Mouse (Mus musculus) left cerebral cortex, adult 6 months (tissue): ENCODE data around the gene Sit1. TPM values are rescaled to one million over a fixed set of nuclear protein-coding genes. Genes with fewer than 3 reads are reported as not detected.

ENCODE experiments used
- long read RNA-seq, 2 experiments: library from polyadenylated mRNA; unstranded; transcript quantifications; one replicate each; pipeline ENCODE4 v2.0.0; 2019 to 2020
- polyA plus RNA-seq: library from polyadenylated mRNA; unstranded; fragments of <200 nt; fragmentation: Nextera tagmentation; gene quantifications from 2 replicates; pipeline ENCODE4 v1.2.3, GENCODE M21; 2021

Gene Sit1
- polyA plus RNA-seq = not detected in 2 replicates
- long read RNA-seq, experiment 1 = 0 reads
- long read RNA-seq, experiment 2 = 0 reads

GRCm38 (mm10) chr4:43483535-43484091 lies at the start of gene Sit1:
Gene Sit1 (minus strand): TSS chr4:43483734.

GRCm38 (mm10) chr4:43506536-43507185 lies 23.1 kb upstream of the Sit1 start, which contains the start of gene Car9:
Gene Car9 (plus strand): TSS chr4:43506966.

GRCm38 (mm10) chr4:43499407-43500333 lies 16.1 kb upstream of the Sit1 start, which contains the start of gene Arhgef39:
Gene Arhgef39 (minus strand): TSS chr4:43499695.

GRCm38 (mm10) chr4:43492821-43493185 lies 9.3 kb upstream of the Sit1 start, which contains the start of gene Ccdc107:
Gene Ccdc107 (plus strand): TSS chr4:43492900.

GRCm38 (mm10) chr4:43454041-43454836 lies 29.3 kb downstream of the Sit1 start, which contains the start of gene Cd72:
Gene Cd72 (minus strand): TSS chr4:43454628.

GRCm38 (mm10) chr4:43441639-43442038 lies 41.9 kb downstream of the Sit1 start, which contains the start of gene Tesk1:
Gene Tesk1 (plus strand): TSS chr4:43441939.

Other genes with a start within 250 kb of the Sit1 start
- 0.24 TPM in 1 of 2 replicates, not detected in the other for gene Atp8b5, start 216.6 kb downstream of the Sit1 start, polyA plus RNA-seq
- 38.3 and 104 TPM in 2 replicates for gene Rusc2, start 101.8 kb downstream of the Sit1 start, polyA plus RNA-seq
- gene Fam166b, start 54.6 kb downstream of the Sit1 start, polyA plus RNA-seq = 0.27 and 0.35 TPM in 2 replicates
- gene Tesk1, start 41.8 kb downstream of the Sit1 start, polyA plus RNA-seq = 8.5 and 9.1 TPM in 2 replicates
- gene Cd72, start 29.1 kb downstream of the Sit1 start, polyA plus RNA-seq = 7.9 TPM in 2 replicates
- gene Ccdc107, start 9.2 kb upstream of the Sit1 start, polyA plus RNA-seq = 91.9 and 99.5 TPM in 2 replicates
- gene Arhgef39, start 16.0 kb upstream of the Sit1 start, polyA plus RNA-seq = 0.61 and 0.80 TPM in 2 replicates
- 0.42 and 0.55 TPM in 2 replicates for gene Car9, start 23.2 kb upstream of the Sit1 start, polyA plus RNA-seq
- 7.4 and 9.5 TPM in 2 replicates for gene Tpm2, start 40.0 kb upstream of the Sit1 start, polyA plus RNA-seq
- 50.4 and 66.7 TPM in 2 replicates for gene Creb3, start 78.6 kb upstream of the Sit1 start, polyA plus RNA-seq
- gene Tln1, start 79.0 kb upstream of the Sit1 start, polyA plus RNA-seq = 52.5 and 69.1 TPM in 2 replicates
- 21.5 and 22.3 TPM in 2 replicates for gene Rgp1, start 95.0 kb upstream of the Sit1 start, polyA plus RNA-seq
- gene Gba2, start 95.1 kb upstream of the Sit1 start, polyA plus RNA-seq = 17.0 and 26.6 TPM in 2 replicates
- not detected in 2 replicates for gene Msmp, start 100.8 kb upstream of the Sit1 start, polyA plus RNA-seq
- 4.9 and 5.0 TPM in 2 replicates for gene Npr2, start 148.2 kb upstream of the Sit1 start, polyA plus RNA-seq
- gene Spag8, start 169.9 kb upstream of the Sit1 start, polyA plus RNA-seq = 1.2 and 1.6 TPM in 2 replicates
- 134 and 151 TPM in 2 replicates for gene Hint2, start 172.7 kb upstream of the Sit1 start, polyA plus RNA-seq
- 8.9 and 9.5 TPM in 2 replicates for gene Tmem8b, start 185.2 kb upstream of the Sit1 start, polyA plus RNA-seq
- gene Fam221b, start 185.4 kb upstream of the Sit1 start, polyA plus RNA-seq = 1.4 and 1.5 TPM in 2 replicates
- gene Olfr70, start 217.1 kb upstream of the Sit1 start, polyA plus RNA-seq = not detected in 2 replicates
- gene Olfr71, start 226.5 kb upstream of the Sit1 start, polyA plus RNA-seq = not detected in 2 replicates
- gene Hrct1, start 243.5 kb upstream of the Sit1 start, polyA plus RNA-seq = 1.2 and 1.6 TPM in 2 replicates
- gene Spaar, start 246.3 kb upstream of the Sit1 start, polyA plus RNA-seq = 0.23 and 0.25 TPM in 2 replicates